Mouse (Mus musculus) hindbrain, postnatal 0 days (tissue): ENCODE measurements around the gene Dbx2. TPM values are rescaled to one million over a fixed set of nuclear protein-coding genes. Genes with fewer than 3 reads are reported as not detected.
A peak's percentile ranks its signal among the peaks of the same experiment; 100 is the strongest.

Experiments used
- ATAC-seq: fragments of 200-750 bp; cut with Nextera tagmentation; 2 replicates; pipeline ENCODE4 v1.8.0; 2017; ENCODE audit warnings: mild to moderate bottlenecking, moderate TSS enrichment, moderate library complexity
- DNase-seq: peaks from one replicate; pipeline ENCODE4 v3.0.0-alpha.2; 2015; ENCODE audit warnings: low spot score
- H3K27ac ChIP-seq: fragments of 300-500 bp; sonication (generic); 2 replicates; pipeline ENCODE4 v1.5.1; 2014; ENCODE audit warnings: mild to moderate bottlenecking
- H3K27me3 ChIP-seq: fragments of 300-500 bp; sonication (generic); 2 replicates; pipeline ENCODE4 v1.6.1; 2014; ENCODE audit warnings: low read length, mixed read lengths; ENCODE audit not compliant: insufficient read depth
- H3K36me3 ChIP-seq: fragments of 300-500 bp; sonication (generic); 2 replicates; pipeline ENCODE4 v1.6.1; 2014; ENCODE audit warnings: low read length, mixed read lengths; ENCODE audit not compliant: insufficient read depth
- H3K4me1 ChIP-seq: fragments of 300-500 bp; sonication (generic); 2 replicates; pipeline ENCODE4 v1.6.1; 2014; ENCODE audit warnings: antibody characterized with exemption, low read length, mixed read lengths; ENCODE audit not compliant: insufficient read depth
- H3K4me2 ChIP-seq: fragments of 300-500 bp; sonication (generic); 2 replicates; pipeline ENCODE4 v1.6.1; 2014; ENCODE audit warnings: low read depth, mild to moderate bottlenecking, low read length, moderate library complexity, mixed read lengths
- H3K4me3 ChIP-seq: fragments of 300-500 bp; sonication (generic); 2 replicates; pipeline ENCODE4 v1.5.1; 2014; ENCODE audit warnings: low read length
- H3K9ac ChIP-seq: fragments of 300-500 bp; sonication (generic); replicated peaks from 2 replicates; pipeline ENCODE4 v1.6.1; 2014; ENCODE audit warnings: mild to moderate bottlenecking, low read length, moderate library complexity, mixed read lengths
- H3K9me3 ChIP-seq: fragments of 300-500 bp; sonication (generic); 2 replicates; pipeline ENCODE4 v1.6.1; 2016; ENCODE audit warnings: low read length, mixed read lengths
- CTCF ChIP-seq: IDR thresholded peaks from 2 replicates; pipeline ENCODE4 v1.5.1; 2016; ENCODE audit warnings: antibody characterized with exemption, control low read depth, low read depth
- WGBS: fragments of 180-500 bp; shearing (Covaris S2); extraction: QIAGEN DNeasy Blood & Tissue Kit; methylation state at CpG from one replicate; pipeline ENCODE4 v1.1.7; 2014; 5-methylcytosine and 5-hydroxymethylcytosine counted together
- polyA plus RNA-seq: library from polyadenylated mRNA; unstranded; fragments of >200 nt; fragmentation: Nextera tagmentation; extraction: Ambion mirVana; gene quantifications from 2 replicates; pipeline ENCODE4 v1.2.1, GENCODE M21; 2015
- total RNA-seq: library from RNA; depleted of rRNA; stranded (reverse); fragments of >200 nt; gene quantifications from 2 replicates; pipeline ENCODE4 v1.2.3, GENCODE M21; 2014

The Dbx2 gene
- total and polyA plus RNA-seq, 2 experiments from 2014 or later = 8.3 to 23.7 TPM

DNA sequence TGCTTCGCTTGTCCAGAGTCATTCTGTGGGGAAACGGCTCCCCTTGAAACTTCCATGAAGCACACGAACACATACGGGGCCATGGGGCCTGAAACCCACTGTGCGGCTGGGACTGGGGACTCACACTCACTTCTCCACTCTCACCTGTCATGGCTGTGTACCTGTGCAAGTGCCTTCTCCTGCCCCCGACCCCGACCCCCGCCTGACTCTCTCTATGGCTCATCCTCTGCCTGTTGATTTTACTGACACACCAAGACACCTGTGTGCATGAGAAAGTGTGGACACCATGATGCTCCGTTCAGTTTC lies 16.0 kb downstream of the Dbx2 start:
- no peak for ATAC-seq
- no peaks in the 10 kb centered on the region for H3K9me3 ChIP-seq
- no peaks in the 10 kb centered on the region for H3K36me3 ChIP-seq
- H3K4me2 ChIP-seq = peak overlapping the region; percentile 44
- DNase-seq = no peak
- WGBS = 18% methylated on average over 9 of the region's 9 CpGs
- H3K4me1 ChIP-seq = peaks cover 5% of the 10 kb centered on the region; the same call in 1 of the 2 replicates
- no peak for TF ChIP-seq CTCF
- peak overlapping the region; percentile 12; the same call in 1 of the 2 replicates for H3K4me3 ChIP-seq
- H3K27ac ChIP-seq = peak overlapping the region; percentile 48; the same call in 1 of the 2 replicates
- H3K27me3 ChIP-seq = peaks cover 32% of the 10 kb centered on the region
- no peak overlapping the region for H3K9ac ChIP-seq

DNA sequence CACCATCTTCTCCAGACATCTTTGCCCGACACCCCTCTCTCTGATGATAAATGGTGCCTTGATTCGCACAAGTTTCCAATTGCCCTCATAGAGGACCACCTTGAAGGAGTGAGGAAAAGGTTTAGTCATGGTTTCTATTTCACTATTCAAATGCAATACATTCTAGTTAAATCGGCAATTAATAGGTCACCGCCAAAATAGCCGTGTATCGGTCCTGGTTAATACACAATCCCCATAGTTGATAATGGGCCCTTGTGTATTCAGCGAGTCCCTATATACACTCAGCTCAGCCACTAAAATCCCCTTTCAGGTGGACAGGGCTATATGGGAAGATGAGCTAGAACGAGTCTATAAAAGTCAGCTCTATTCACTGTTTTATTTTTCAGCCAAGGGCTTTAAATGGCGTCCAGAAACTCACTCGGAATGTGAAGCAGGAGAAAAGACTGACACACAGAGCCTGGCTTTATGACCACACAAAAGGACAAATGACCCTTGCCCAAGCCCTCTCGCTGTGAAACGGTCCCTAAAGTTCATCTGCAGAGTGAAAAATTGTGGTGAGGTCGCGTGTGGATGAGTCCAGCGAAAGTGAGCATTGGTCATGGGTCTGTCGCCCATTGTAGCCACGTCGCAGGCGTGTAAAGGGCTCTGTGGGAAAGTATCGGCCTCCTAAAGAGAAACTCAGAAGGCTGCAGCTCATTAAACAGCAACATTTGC lies 16.5 kb downstream of the Dbx2 start:
- Histone ChIP-seq H3K27me3 (peaks cover 32% of the 10 kb centered on the region), H3K36me3 (no peaks in the 10 kb centered on the region), H3K4me3 (peak overlapping the region; percentile 12; the same call in 1 of the 2 replicates), H3K9me3 (no peaks in the 10 kb centered on the region), H3K9ac (no peak overlapping the region), H3K4me2 (peak overlapping the region; percentile 44), H3K27ac (peak overlapping the region; percentile 48; the same call in 1 of the 2 replicates), H3K4me1 (peaks cover 5% of the 10 kb centered on the region; the same call in 1 of the 2 replicates)
- TF ChIP-seq CTCF = no peak
- 18% methylated on average over 20 of the region's 20 CpGs for WGBS
- ATAC-seq (no peak), DNase-seq (peak; percentile 25)

DNA sequence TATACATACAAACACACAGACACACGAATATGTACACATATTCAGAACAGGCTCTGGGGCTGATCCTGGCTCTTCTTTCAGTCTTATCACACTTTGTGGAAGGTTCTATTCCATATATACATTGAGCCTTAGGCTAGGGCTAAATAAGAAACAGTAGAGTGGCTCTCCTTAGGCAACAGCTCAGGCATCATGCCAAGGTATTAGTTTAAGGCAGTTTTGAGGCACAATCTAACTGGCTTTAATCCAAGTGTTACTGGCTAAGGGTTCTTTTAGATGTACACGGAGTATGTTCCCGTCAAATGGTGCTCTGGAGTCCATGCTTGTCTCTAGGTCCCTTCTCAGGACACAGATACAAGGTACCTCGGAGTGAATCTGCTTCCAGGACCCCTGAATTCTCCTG lies 31.4 kb downstream of the Dbx2 start:
- no peak for TF ChIP-seq CTCF
- no peak overlapping the region for H3K4me2 ChIP-seq
- no peak overlapping the region for H3K27ac ChIP-seq
- DNase-seq = peak; percentile 33
- H3K9me3 ChIP-seq = no peaks in the 10 kb centered on the region
- 61% methylated on average over 4 of the region's 4 CpGs for WGBS
- no peak for ATAC-seq
- H3K4me3 ChIP-seq = no peak overlapping the region
- H3K36me3 ChIP-seq = no peaks in the 10 kb centered on the region
- H3K27me3 ChIP-seq = no peaks in the 10 kb centered on the region; the same call in 1 of the 2 replicates
- H3K9ac ChIP-seq = no peak overlapping the region
- H3K4me1 ChIP-seq = no peaks in the 10 kb centered on the region

DNA sequence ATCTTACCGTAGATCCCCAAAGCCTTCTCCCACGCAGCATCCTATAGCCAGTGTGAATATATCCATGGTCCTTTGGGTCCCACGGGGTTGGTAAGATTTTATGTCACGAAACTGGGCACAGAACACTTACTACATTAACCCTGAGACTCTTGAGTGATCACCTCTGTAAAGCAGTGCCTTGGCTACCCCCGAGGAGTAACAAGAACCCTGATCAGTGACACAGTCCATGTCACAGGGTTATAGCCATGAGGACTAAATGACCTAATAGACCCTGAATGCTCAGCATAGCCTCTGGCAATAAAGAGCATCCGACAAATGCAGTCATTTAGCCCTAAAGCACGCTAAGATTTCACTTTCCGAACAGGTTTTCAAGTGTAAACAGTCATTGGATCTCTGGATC lies 33.0 kb downstream of the Dbx2 start:
- no peaks in the 10 kb centered on the region for H3K27me3 ChIP-seq
- no peak for ATAC-seq
- 90% methylated on average over 8 of the region's 8 CpGs for WGBS
- no peak for TF ChIP-seq CTCF
- no peak overlapping the region for H3K4me2 ChIP-seq
- H3K9ac ChIP-seq = no peak overlapping the region
- no peaks in the 10 kb centered on the region for H3K4me1 ChIP-seq
- DNase-seq = no peak
- no peaks in the 10 kb centered on the region for H3K9me3 ChIP-seq
- no peak overlapping the region for H3K27ac ChIP-seq
- no peak overlapping the region for H3K4me3 ChIP-seq
- H3K36me3 ChIP-seq = no peaks in the 10 kb centered on the region

DNA sequence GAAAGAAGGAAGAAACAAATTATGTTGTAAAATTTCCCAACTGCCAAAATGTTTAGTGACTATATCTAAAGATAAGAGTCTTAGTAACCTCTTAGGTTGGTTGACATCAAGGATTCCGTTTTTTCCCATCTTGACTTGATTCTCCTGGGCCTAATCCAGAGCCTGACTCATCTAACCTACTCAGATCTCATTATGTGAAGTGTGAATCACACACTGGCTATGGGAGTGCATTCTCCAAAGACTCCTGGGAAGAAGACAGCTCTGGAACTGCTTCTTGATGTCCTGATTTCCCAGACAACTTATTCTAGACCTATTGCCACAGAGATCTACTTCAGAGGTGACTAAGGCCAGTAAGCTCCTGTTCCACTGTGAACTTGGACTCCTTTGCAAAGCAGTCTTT lies 43.2 kb downstream of the Dbx2 start:
- no peak for TF ChIP-seq CTCF
- H3K4me2 ChIP-seq = no peak overlapping the region
- H3K36me3 ChIP-seq = no peaks in the 10 kb centered on the region
- H3K9me3 ChIP-seq = no peaks in the 10 kb centered on the region
- H3K4me1 ChIP-seq = no peaks in the 10 kb centered on the region
- 77% methylated on average over 1 of the region's 1 CpGs for WGBS
- H3K4me3 ChIP-seq = no peak overlapping the region
- no peak overlapping the region for H3K9ac ChIP-seq
- no peaks in the 10 kb centered on the region for H3K27me3 ChIP-seq
- no peak for ATAC-seq
- no peak overlapping the region for H3K27ac ChIP-seq
- no peak for DNase-seq

DNA sequence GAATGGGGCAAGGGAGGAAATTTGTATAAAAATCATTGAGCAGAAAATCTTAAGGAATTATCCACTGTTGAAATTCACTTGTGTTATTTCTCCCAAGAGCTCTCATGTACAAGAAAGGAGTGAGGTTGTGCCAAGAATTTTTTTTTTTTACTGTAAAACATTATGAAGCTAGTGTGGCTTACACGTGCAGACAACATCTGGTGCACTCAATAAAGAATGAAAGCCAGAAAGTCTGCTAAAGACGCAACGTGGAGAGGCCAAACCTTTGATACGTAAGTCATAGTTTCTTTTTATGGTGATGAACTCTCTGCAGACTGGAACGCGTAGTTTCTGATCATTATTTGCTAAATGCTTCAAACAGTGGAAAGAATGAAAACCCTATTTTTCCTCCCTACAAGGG lies 54.6 kb downstream of the Dbx2 start:
- Histone ChIP-seq H3K36me3 (no peaks in the 10 kb centered on the region), H3K4me3 (no peak overlapping the region), H3K27me3 (no peaks in the 10 kb centered on the region), H3K9me3 (no peaks in the 10 kb centered on the region), H3K9ac (no peak overlapping the region), H3K4me1 (no peaks in the 10 kb centered on the region), H3K27ac (no peak overlapping the region), H3K4me2 (no peak overlapping the region)
- ATAC-seq (no peak), DNase-seq (no peak)
- no peak for TF ChIP-seq CTCF
- 74% methylated on average over 6 of the region's 6 CpGs for WGBS

DNA sequence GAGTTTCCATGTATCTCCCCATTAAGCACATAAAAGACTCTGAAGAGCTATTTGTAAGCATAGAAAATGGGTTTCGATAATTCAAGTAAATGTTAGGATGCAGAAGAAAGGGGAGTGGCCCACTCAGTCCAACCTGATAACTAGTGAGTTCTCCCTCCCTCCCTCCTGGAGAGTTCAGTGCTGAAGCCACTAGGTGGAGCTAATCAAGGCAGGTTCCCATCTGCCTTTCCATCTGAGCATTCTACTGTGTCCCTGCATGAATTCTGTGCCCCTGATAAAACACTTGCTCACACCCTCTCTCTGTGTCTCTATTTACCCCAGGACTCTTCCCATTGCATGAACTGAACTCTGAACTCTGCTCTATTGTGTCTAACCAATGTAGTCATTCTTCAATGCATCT lies 57.1 kb downstream of the Dbx2 start:
- WGBS = 65% methylated on average over 1 of the region's 1 CpGs
- DNase-seq = peak; percentile 75
- Histone ChIP-seq H3K9ac (no peak overlapping the region), H3K4me1 (no peaks in the 10 kb centered on the region), H3K4me2 (no peak overlapping the region), H3K36me3 (no peaks in the 10 kb centered on the region), H3K27ac (no peak overlapping the region), H3K9me3 (no peaks in the 10 kb centered on the region), H3K27me3 (no peaks in the 10 kb centered on the region), H3K4me3 (no peak overlapping the region)
- TF ChIP-seq CTCF = peak; percentile 77
- ATAC-seq = no peak
